Mouse (Mus musculus) spleen, adult 2 months (tissue): ENCODE measurements around the gene Ptgfrn.

Experiments
- CTCF ChIP-seq: fragments of 200-500 bp; IDR thresholded peaks from 2 replicates; pipeline ENCODE4 v1.5.1; 2011; ENCODE audit warnings: mild to moderate bottlenecking, inconsistent platforms; ENCODE audit not compliant: insufficient read depth, insufficient read length, insufficient replicate concordance; ENCODE audit errors: extremely low read depth
- POLR2A ChIP-seq: fragments of 200-500 bp; IDR thresholded peaks from 2 replicates; pipeline ENCODE4 v1.6.1; 2011; ENCODE audit warnings: low read depth, low read length, inconsistent platforms

- TF ChIP-seq CTCF (no peak), POLR2A (no peak)
Observed at GRCm38 (mm10) chr3:101015254-101015653, 94.8 kb downstream of the Ptgfrn start.
